Mouse (Mus musculus): Measurements from ENCODE around the gene P2ry12.

- no peak for TF ChIP-seq CTCF (IDR thresholded peaks at IDR 0.05; ENCODE audit: borderline replicate concordance, insufficient read depth, low read depth, low read length)
- no peak for TF ChIP-seq POLR2A (IDR thresholded peaks at IDR 0.05; ENCODE audit: borderline replicate concordance, insufficient read depth, low read length)
Observed at GRCm38 (mm10) chr3:59168476-59168875, 94.2 kb downstream of the P2ry12 start.

Measured in cerebellum, adult 2 months (tissue).